Mouse (Mus musculus) thymus, adult 2 months (tissue): ENCODE measurements at regions not wholly inside any gene's neighbourhood (a gene's known extent, or its start where the extent isn't known, plus 50 kb on each side); places are given as distances from the start of the nearest gene placed in this dataset.

Experiments used
- CTCF ChIP-seq: fragments of 200-500 bp; IDR thresholded peaks from 2 replicates; pipeline ENCODE4 v1.5.1; 2012; ENCODE audit warnings: mild to moderate bottlenecking, control low read depth, low read length, moderate library complexity, borderline replicate concordance; ENCODE audit not compliant: control insufficient read depth, poor library complexity, insufficient read depth; ENCODE audit errors: extremely low read depth
- POLR2A ChIP-seq: fragments of 200-500 bp; IDR thresholded peaks from 2 replicates; pipeline ENCODE4 v1.6.1; 2012; ENCODE audit warnings: mild to moderate bottlenecking, low read length, control low read depth, moderate library complexity; ENCODE audit not compliant: control insufficient read depth, poor library complexity, insufficient read depth; ENCODE audit errors: extremely low read depth

- TF ChIP-seq CTCF (no peak), POLR2A (no peak)
Observed at GRCm38 (mm10) chr17:85799865-85800356, 111.8 kb upstream of the Six2 start.
